Mouse (Mus musculus): ENCODE data around the gene Dennd4c.

The Dennd4c gene

DNA sequence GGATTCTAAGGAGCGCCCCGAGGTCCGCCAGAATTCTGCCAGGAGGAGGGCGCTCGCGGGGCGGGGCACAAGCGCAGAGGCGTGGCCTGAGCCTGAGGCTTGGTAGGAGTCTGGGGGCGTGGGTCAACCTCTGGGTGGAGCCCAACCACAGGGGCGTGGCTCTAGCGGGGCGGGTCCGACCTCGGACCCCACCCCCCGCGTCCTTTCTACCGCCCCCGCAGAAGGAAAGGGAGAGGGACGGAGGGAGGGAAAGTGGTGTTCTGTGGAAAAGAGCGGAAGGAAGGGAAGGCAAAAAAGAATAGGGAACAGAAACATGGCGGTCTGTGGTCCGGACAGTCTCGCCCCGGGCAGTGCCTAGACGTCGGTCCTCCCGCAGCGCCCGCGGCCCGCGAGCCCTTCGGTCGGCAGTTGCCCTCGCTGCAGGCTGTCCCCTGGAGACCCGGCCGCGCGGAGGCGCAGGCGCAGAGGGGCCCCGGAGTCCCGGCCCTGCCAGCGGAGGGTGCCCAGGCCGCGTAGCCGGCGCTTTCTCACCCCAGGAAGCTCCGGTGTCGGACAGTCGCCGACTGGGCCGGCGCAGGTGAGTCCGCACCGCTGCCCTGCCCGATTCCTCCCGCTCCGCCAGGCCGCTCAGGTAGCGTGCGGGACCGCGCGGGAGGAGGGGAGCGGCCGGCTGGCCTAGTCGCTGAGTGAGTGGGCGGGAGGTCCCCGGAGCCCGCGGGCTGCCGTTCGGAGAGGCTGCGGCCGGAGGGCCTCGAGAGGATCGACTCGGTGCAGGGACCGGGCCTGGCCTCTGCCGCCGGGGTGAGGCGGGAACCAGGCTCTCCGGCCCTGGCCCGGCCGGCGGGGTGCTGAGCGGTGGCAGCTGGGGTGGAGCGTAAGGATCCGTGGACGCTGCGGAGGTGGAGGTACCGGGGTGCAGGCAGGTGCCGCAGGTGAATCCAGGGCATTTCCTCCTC lies at the start of gene Dennd4c:
Dennd4c (plus strand) TSS at position 220 of the 956 bp plus-strand sequence.
- peak; percentile 93 for DNase-seq (ENCODE audit: low read depth, low spot score)

DNA sequence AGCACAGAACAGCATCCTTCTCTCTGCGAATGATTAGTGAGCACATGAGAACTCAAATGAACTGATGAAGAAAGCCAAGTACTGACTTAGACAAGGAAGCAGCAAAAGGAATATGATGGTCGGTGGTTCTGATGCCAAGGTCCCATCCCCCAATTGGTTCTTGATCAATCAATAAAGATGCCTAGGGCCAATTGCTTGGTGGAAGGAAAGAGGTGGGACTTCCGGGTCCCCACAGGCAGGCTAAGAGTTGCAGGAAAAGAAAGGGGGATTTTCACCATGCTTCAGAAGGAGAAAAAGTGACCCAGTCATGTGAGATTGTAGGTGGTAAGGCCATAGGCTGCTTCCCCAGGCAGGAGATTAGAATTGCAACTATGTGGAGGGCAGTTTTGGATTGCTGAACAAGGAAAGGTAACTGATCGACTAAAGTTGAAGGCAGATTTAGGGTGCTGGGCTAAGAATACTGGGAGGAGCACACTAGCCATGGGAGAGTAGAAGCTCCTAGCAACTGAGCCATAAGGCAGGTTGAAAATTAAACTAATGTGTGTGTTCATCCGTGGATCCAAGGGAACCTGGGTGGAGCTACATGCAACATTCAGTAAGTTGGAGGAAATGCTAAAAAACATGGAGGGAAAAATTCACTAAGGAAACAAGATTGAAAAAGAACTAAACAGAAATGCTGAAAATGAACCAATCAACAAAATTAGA lies 49.0 kb upstream of the Dennd4c start:
- DNase-seq (ENCODE audit: low read depth, low spot score) = no peak

- DNase-seq (ENCODE audit: low read depth, low spot score) = no peak
These were observed 39.6 kb upstream of the Dennd4c start for GRCm38 (mm10) chr4:86708801-86709200.

GRCm38 (mm10) chr4:86710034-86710650 lies 38.2 kb upstream of the Dennd4c start:
- DNase-seq (ENCODE audit: low read depth, low spot score) = no peak

- no peak for DNase-seq (ENCODE audit: low read depth, low spot score)
These were observed 37.6 kb upstream of the Dennd4c start for GRCm38 (mm10) chr4:86710666-86711215.

- peak; percentile 77 for DNase-seq (ENCODE audit: low read depth, low spot score)
These were observed 35.6 kb upstream of the Dennd4c start for GRCm38 (mm10) chr4:86712751-86713195.

- peak; percentile 47 for DNase-seq (ENCODE audit: low read depth, low spot score)
These were observed 34.8 kb upstream of the Dennd4c start for GRCm38 (mm10) chr4:86713518-86713917.

- no peak for DNase-seq (ENCODE audit: low read depth, low spot score)
These were observed 33.0 kb upstream of the Dennd4c start for GRCm38 (mm10) chr4:86715341-86715740.

DNA sequence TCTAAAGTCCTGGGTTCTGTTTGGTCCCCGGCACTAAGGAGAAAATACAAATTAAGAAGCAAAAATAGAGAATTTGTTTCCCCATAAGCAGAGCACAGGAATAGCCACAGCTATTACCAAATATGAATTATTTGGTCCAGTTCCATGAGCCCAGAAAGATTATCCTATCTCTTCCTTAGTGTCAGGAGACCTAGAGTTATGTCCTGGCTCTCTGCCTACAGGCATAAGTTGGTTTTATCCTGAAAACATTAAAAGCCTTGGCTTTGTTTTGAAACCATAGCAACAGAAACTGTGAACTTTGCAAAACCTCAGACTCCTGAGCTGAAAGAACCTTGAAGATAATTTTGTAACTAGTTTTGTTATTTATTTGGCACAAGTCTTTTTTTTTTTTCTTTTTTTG lies 31.2 kb upstream of the Dennd4c start:
- DNase-seq (ENCODE audit: low read depth, low spot score) = peak; percentile 40

DNA sequence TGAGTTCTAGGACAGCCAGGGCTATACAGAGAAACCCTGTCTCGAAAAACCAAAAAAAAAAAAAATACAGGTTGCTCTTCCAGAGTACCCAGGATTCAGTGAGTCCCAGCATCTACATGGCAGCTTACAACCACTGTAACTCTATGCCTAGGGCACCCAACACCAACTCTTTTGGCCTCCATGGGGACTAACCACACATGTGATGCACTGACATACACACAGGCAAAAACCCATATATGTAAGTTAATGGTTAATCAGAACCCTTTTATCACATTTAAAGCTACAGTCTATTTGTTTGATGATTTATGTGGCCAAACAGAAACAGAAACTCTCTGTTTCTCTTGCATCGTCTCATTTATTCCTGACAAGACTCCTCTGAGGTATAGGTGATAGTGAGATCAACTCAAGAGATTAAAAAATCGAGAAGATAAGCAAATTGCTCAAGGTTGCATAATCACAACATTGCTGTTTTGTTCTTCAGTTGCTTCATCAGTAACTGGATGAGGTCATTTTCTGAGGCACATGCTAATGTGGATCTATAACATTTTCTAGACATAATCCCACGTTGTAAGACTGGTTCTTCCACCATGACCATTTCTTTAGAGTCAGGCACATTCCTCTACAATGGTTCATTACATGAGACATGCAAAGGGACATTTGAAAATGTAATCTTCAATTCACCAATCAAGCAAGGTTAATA lies 29.3 kb upstream of the Dennd4c start:
- peak; percentile 10 for DNase-seq (ENCODE audit: low read depth, low spot score)

DNA sequence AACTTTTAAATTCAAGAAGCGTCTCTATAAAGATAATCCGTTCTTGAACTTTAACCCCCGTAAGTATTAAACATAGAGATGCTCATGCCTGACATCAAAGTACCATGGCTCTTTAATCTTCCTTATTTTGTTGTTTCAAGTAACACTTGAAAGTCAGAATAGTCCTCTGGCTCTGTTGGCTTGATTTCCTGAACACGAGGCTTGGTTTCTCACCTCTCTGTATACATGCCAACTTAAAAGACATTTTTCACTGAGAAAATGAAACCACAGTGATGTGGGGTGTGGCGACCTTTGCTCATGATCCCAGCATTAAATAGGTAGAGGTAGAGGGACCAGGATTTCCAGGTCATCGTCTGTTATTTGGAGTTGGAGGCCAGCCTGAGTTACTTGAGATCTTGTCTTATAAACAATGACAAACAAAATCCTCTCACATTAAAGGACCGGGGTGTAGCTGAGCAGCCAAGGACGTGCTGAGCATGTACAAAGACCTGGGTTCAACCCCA lies 26.4 kb upstream of the Dennd4c start:
- DNase-seq (ENCODE audit: low read depth, low spot score) = peak; percentile 82

DNA sequence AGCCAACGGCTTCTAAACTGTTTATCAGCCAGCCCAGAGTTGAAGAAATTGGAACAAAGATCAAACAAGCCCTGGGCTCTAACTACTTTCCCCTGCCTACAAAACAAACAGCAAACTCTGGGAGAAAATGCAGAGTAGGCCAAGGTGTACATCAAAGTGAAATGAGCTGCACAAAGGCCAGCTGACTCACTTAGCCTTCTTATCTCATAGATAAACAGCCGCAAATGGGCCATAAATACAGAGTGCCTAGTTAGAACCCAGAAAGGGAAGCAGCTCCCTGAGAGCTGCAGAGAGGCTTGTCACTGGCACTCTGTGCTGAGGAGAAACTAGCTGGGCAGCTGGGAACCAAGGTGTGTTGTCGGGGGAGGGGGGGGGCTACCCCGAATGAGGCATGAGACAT lies 23.2 kb upstream of the Dennd4c start:
- peak; percentile 43 for DNase-seq (ENCODE audit: low read depth, low spot score)

- no peak for DNase-seq (ENCODE audit: low read depth, low spot score)
These were observed 22.2 kb upstream of the Dennd4c start for GRCm38 (mm10) chr4:86726141-86726540.

DNA sequence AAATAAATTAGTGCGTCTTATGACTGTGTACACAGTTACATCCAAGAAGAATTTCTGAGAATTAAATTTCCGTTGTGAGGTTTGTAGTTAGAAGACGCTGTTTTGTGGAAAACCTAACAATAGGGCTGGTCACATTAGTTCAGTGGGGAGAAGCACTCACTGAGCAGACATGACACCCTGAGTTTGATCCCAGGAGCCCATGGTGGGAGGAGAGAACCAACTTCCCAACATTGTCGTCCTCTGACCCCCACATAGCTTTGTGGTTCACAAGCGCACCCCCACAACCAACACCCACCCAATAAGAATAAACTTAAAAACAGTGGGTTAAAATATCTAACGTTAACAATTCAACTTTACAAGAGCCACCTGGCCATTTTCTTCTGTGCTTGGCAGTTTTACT lies 18.5 kb upstream of the Dennd4c start:
- no peak for DNase-seq (ENCODE audit: low read depth, low spot score)

GRCm38 (mm10) chr4:86734088-86734841 lies 14.1 kb upstream of the Dennd4c start:
- no peak for DNase-seq (ENCODE audit: low read depth, low spot score)

- DNase-seq (ENCODE audit: low read depth, low spot score) = no peak
These were observed 8.9 kb upstream of the Dennd4c start for GRCm38 (mm10) chr4:86739308-86739993.

- peak; percentile 16 for DNase-seq (ENCODE audit: low read depth, low spot score)
These were observed 1.0 kb downstream of the Dennd4c start for GRCm38 (mm10) chr4:86749361-86749841.

DNA sequence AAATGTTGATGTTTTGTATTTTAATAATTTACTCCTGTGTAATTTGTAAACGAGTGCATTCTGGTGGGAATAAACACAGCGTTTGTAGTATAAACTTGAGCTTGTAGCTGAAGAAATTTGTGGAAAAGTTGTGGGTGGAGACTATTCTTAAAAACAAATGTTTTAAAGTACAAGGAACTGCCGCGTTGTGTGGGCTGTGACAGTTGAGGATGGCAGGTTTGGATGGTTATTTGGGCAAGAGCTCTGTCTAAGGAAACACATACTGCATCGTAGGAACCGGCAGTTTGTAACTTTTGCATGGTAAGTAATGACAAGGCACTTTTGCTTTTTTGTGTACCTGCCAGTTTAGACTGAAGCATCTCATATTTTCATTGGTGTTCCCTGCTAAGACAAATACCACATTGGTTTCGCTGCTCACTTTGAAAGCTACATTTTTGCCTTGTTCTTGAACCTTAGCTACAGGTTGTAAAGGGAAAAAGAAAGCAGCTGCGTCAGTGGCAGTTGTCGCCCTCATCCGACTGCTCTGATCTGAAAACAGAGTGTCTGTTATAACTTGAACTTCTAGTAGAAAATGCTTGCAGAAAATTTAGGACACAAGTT lies 2.1 kb downstream of the Dennd4c start:
- peak; percentile 61 for DNase-seq (ENCODE audit: low read depth, low spot score)

DNA sequence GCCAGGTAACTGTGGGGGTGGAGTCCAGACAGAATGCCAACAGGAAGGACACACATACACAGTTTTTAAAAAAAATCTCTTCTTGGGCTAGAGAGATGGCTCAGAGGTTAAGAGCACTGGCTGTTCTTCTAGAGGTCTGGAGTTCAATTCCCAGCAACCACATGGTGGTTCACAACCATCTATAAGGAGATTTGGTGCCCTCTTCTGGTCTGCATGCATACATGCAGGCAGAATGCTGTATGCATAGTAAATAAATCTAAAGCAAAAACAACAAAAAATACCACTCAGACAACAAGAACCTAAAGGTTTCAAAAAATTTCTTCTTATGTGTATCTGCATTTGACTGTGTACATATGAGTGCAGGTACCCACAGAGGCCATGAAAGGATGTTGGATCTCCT lies 16.0 kb downstream of the Dennd4c start:
- DNase-seq (ENCODE audit: low read depth, low spot score) = no peak
